Mouse (Mus musculus) MN1 (cell line): ENCODE measurements around the gene Limd2.
"Not testable (repeated sequence)": the region's sequence is repeated elsewhere in the genome, so short reads cannot be mapped to it uniquely, and the experiment has no call there.

Experiments
- DNase-seq: peaks from one replicate; pipeline ENCODE4 v3.0.0-alpha.2; 2016; ENCODE audit warnings: low spot score

Limd2 gene

DNA sequence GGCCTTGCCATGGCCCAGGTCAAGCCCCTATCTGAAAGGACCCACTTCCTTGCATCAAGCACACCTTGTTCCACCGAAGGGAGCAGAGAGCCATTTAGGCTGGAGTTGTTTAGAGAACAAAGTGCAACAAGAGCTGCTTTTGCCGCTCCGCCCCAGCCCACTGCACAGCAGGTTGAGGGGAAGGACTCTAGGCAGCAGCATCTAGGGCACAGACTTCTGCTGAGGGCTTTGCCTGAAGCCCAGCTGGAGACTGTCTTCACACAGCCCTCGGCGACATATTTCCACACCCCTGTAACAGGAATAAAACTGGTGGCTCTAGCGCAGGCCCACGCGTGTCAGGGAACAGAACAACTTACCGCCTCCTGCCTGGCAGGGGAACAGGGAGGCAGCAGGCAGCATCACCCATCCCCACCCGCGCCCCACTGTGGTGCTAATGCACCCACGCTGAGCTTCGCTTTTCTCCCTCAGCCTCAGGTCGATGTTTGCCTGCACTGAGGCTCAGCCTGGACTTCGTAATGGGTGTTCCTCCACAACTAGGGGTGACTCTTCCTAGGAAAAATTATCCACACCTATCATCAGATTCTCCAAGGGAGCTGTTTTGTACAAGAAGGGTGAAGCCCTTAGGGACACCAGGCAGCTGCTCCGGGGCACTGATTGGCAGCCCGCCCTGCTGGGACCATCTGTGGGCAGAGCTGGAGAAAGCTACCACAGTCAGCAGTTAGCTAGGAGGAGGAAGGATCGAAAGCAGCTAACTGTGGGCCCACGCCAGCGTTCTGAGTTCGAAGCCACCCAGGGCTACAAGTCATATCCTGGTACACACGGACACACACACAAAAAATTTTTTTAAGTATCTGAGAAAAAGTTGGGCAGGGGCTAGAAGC is at the start of gene Limd2, which contains the start of gene Gm10840:
Limd2 (minus strand) TSS at position 20 of the 881 bp plus-strand sequence.
Gm10840 (plus strand) TSS at position 10 of the 881 bp plus-strand sequence.
- peak; percentile 65 for DNase-seq

- no peak for DNase-seq
These were observed 41.4 kb upstream of the Limd2 start, which contains the start of gene Strada for GRCm38 (mm10) chr11:106202123-106202465. Gene Strada, minus strand, starts transcription at chr11:106202168.

DNA sequence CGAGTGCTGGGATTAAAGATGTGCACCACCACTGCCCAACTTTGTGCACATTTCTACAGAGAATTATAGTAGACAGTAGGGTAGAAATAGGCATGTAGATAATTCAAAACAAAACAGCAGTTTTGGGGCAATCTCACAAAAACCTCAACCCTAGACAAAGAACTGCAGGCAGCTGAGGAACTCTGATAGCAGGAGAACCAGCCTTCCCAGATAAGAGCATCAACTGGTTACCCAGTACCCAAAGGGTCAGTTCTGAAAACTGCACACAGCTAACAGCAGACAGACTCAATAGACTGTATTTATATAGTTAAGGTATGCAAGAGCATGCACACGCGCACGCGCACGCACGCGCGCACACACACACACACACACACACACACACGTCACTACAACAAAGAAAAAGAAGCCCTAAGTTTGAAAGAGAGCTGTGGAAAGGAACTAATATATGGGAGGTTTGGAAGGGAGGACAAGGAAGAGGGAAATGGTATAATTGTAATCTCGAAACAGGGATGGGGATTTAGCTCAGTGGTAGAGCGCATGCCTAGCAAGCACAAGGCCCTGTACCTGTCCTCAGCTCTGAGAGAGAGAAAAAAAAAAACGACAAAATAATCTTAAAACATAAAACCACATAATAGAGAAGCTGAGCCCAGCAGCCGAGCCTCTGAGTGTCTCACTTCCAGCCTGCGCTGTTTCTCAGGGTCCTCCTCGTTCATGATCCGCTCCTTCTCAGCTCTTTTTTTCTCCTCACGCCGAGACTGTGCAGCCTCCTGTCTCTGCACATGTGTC is 40.9 kb upstream of the Limd2 start:
- DNase-seq: no peak

- peak; percentile 26 for DNase-seq
These were observed 40.1 kb upstream of the Limd2 start for GRCm38 (mm10) chr11:106200756-106201155.

DNA sequence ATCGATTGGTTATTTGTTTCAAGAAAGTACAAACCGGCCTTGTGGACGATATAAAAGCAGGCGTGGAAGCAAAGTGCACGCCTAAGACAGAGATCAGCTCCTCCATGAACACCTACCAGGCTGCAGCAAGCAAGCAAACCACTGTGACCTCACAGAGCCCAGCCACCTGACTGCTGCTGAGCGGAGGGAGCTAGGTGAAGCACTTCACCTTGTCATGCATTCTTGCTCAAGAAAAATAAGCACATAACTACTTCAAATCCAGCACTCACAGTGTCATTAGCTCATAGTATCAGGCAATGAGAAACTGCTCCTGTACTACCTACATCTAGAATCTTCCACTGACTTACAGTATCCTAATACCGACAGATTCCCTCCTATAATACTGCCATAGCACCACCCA is 39.3 kb upstream of the Limd2 start:
- not testable (repeated sequence) for DNase-seq

DNA sequence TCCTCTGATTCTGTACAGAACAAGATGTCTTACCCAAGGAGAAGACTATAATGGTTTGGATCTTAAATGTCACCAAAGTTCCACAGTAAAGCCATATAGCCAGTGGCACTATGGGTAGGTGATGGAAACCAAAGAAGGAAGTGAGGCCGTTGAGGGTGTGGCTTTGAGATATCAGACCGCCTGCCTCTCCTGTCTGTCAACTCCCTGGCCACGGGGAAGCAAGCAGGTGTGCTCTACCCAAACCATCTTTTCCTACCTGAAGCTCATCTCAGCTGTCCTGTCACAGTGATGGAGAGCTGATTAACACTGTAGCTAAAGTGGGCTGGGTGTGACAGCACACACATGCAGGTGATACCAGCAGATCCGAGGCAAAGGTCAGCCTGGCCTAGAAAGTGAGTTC is 37.6 kb upstream of the Limd2 start:
- no peak for DNase-seq

- DNase-seq: peak; percentile 35
These were observed 34.7 kb upstream of the Limd2 start for GRCm38 (mm10) chr11:106195341-106195740.

DNA sequence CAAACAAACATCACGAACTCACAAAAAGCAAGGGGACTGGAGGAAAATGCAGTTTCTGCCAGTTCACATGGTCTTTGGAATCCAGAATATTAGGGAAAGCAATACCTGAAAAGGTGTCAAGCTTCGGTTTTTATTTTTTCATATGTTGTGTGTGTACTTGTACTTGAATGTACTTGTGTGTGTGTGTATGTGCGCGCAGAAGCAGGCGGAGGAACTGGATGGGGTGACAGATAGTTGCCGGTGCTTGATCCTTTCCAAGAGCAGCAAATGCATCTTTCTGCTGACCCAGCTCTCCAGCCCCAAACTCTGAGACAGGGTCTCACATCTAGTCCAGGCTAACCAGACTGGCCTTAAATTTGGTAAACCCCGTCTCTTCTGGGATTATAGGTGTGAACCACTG is 34.2 kb upstream of the Limd2 start:
- no peak for DNase-seq

DNA sequence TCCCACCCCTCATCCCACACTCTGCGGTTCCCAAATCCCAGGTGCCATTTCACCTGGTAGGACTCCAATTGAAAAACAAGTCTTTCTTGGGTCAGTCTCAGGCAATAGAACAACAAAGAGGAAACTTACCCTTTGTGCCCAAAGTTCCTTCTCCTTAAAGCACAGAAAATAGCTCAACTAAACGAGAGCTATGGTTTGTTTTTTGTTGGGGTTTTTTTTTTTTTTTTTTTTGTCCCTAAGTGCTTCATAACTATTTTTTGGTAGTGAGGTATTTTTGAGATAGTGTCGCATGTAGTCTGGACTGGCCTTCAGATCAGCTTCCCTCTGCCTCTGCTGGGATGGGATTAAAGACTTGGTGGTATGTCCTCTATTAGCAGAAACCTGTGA is 33.5 kb upstream of the Limd2 start:
- DNase-seq: no peak

GRCm38 (mm10) chr11:106193371-106194154 is 32.9 kb upstream of the Limd2 start:
- DNase-seq: peak; percentile 98

DNA sequence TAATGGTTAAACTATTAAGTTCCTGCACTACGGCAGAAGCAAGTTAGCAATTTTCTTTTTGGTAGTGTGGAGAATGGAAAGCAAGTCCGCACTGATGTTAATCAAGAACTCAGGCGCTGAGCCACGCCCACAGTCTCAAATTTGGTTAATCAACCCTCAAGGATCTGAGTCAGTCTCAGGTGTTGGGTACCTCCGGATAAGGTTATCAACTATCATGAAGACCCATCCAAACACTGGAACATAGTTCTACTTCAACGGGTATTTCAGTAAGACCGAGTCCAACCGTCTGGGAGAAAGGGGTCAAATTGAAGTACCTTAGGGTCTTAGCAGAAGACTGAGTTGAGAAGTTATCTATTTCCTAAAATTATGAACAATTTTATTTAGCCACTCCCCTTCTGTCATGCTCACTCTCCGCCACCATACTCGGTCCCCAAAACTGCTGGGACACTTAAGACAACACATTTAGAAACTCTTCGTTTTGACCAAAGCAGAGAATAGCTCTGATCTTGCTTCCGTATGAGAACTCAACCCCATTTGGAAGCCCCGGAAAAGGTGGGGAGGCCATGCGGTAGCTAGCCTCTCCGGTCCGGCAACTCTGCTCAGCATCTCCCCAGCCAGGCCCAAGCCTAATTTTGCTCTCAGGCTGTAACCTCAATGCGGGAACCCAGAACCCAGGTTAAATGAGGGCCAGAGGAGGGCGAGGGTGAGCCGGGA is 32.2 kb upstream of the Limd2 start:
- no peak for DNase-seq

DNA sequence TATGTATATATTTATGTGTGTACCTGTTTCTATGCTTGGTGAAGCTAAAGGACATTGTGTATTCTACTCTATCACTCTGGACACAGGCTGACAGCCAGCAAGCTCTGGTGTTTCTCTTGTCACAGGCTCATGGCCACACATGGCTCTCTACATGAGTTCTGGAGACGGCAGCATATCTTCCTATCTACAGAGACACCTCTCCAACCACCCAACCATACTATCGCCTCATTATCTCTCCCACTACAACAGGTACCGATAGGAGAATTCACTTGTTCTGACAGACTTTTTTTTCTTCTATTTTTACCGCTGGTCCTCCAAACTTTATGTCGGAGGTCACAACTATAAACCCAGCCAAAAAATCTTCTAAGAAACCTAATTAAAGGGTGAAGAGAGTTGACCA is 31.6 kb upstream of the Limd2 start:
- no peak for DNase-seq

GRCm38 (mm10) chr11:106191716-106192115 is 31.1 kb upstream of the Limd2 start:
- no peak for DNase-seq

DNA sequence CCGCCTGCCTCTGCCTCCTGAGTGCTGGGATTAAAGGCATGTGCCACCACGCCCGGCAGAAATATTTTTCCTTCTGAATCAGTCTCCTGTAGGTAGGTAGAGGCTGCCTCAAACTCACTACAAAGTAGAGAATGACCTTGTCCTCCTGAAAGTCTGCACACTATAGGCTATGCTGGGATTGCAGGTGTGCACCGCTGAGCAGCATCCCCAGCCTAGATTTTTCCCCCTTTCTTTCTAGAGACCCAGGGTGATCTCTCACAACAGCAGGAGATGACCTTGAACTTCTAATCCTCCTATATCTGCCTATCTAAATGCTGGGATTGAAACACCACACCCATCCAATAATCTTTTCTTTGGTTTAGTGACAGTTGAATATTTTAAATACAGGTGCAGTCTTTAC is 26.7 kb upstream of the Limd2 start:
- no peak for DNase-seq

DNA sequence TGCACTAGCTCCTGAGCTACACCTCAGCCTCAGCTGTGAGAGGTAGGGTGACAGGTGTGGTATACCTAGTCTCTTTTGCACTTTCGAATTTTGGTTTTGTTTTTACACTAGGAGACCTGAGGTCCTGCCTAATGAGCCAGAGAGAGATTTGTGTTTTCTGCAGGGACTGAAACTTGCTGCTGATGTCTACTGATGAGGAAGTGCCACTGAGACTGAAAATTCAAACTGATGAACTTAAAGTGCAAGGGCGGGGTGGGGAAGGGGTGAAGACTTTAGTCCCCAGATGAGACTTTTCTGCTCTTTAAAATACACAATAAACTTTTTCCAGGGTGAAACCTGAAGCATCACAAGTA is 19.8 kb upstream of the Limd2 start:
- DNase-seq: no peak

DNA sequence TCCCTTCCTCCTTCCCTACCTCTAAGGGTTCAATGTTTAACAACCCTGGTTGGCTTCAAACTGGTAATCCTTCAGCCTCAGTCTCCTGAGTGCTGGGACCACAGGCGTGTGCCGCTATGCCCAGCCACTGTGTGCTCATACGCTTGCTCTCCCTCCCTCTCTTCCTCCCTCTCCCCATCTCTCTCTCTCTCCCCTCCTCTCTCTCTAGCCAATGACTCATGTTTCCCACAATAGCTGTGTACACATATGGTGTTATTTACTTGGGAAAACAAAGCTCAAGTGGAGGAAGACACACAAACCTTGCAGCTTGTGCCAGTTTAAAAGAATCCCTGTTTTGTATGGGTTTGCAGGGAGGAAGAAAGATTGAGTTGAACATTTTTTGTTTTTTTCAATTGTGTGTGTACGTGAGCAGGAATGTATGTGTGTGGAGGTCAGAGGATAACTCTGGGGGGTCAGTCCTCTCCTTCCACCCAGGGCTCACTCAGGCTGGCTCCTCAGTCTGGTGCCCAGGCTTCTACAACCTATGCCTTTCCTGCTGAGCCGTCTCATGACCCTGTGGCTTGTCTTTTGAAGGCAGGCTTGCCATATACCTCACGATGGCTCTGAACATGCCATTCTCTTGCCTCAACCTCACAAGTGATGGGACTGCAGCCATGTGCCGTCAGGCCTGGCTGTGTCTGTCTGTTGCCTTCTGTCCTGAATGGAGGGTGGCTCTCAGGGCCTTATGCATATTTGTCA is 19.2 kb upstream of the Limd2 start:
- DNase-seq: no peak

GRCm38 (mm10) chr11:106178036-106178782 is 17.5 kb upstream of the Limd2 start:
- no peak for DNase-seq

DNA sequence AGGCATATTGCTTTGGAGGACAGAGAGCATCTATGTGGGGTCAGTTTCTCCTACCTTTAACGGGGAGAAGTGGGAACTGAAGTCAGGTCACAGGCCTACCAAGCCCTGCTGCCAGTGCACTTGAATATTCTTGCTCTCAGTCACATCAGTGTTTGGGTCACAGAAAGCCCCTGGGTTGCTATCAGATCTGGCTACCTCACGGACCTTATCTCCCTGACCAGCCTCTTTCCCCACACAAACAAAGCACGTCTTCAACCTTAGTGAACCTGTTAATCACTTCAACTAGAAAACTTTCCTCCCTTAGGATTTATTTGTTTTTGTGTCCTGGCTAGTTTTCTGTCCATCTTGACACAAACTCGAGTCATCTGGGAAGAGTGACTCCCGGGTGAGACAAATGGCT is 15.7 kb upstream of the Limd2 start:
- no peak for DNase-seq

GRCm38 (mm10) chr11:106175081-106175480 is 14.4 kb upstream of the Limd2 start:
- no peak for DNase-seq

DNA sequence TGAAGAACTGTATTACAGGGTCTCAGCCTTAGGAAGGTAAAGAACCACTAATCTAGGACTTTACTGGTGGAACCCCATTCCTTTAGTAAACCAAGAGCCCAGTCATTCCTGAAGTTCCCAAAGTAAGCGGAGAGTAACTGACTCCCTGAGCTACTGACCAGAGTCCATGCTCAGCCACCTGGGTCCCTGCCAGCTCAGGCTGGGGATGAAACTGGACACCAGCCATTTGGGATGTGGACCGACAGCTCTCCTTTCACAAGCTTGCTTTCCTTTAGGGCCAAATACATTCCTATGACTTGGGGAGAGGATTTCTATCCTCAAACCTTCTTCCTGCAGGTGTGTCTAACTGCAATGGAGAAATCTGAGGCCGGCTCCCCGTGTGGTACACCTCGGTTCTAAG is 13.7 kb upstream of the Limd2 start:
- DNase-seq: no peak
